In genomic region chr4:4333472-4334123, GRCm38 (mm10) we compare ENCODE assay signal across 28 mouse cellular contexts.
A peak's percentile ranks its signal among the peaks of the same experiment; 100 is the strongest.
DNase-seq lines count a peak whose midpoint lies in the region; ATAC-seq lines count a peak whose summit lies in the region.
"Had no signal": no experiment of that assay in that cellular context is flagged by ENCODE, and none has a peak within 500 bp of the region (broad histone marks: within the 10 kb centered on the region; RNA-seq: fewer than 3 reads in every experiment).

No protein-coding gene starts in this region.

- no peak overlapping the region for H3K9ac ChIP-seq in liver, embryonic 12.5 days
- no peak overlapping the region for H3K9ac ChIP-seq in liver, embryonic 11.5 days (ENCODE audit: low read depth, low read length)
- no peak overlapping the region for H3K9ac ChIP-seq in midbrain, embryonic 15.5 days
- no peak overlapping the region for H3K9ac ChIP-seq in liver, embryonic 15.5 days
- H3K9ac ChIP-seq: forebrain, embryonic 13.5 days; heart, embryonic 13.5 days; hindbrain, embryonic 12.5 days had no signal

- H3K27me3 ChIP-seq in liver, embryonic 12.5 days (replicated peaks), result no peaks in the 10 kb centered on the region
- H3K27me3 ChIP-seq in liver, embryonic 11.5 days (replicated peaks; ENCODE audit: control insufficient read depth, insufficient read depth, low read length), result no peaks in the 10 kb centered on the region
- H3K27me3 ChIP-seq in midbrain, embryonic 15.5 days (replicated peaks), result no peaks in the 10 kb centered on the region
- no peaks in the 10 kb centered on the region for H3K27me3 ChIP-seq in midbrain, embryonic 10.5 days (ENCODE audit: low read depth, poor library complexity, severe bottlenecking)
- no peaks in the 10 kb centered on the region for H3K27me3 ChIP-seq in liver, embryonic 15.5 days
- H3K27me3 ChIP-seq: CH12.LX; forebrain, embryonic 13.5 days; heart, embryonic 13.5 days; hindbrain, embryonic 12.5 days had no signal

- no peak overlapping the region for H3K4me2 ChIP-seq in liver, embryonic 12.5 days
- H3K4me2 ChIP-seq in liver, embryonic 11.5 days, result no peak overlapping the region
- H3K4me2 ChIP-seq in midbrain, embryonic 15.5 days, result no peak overlapping the region
- H3K4me2 ChIP-seq in liver, embryonic 15.5 days, result no peak overlapping the region
- H3K4me2 ChIP-seq: forebrain, embryonic 13.5 days; heart, embryonic 13.5 days; hindbrain, embryonic 12.5 days had no signal

- no peaks in the 10 kb centered on the region for H3K4me1 ChIP-seq in liver, embryonic 12.5 days
- no peaks in the 10 kb centered on the region for H3K4me1 ChIP-seq in liver, embryonic 11.5 days (replicated peaks; ENCODE audit: control insufficient read depth, insufficient read depth, low read length)
- no peaks in the 10 kb centered on the region for H3K4me1 ChIP-seq in midbrain, embryonic 15.5 days
- no peaks in the 10 kb centered on the region for H3K4me1 ChIP-seq in midbrain, embryonic 10.5 days
- H3K4me1 ChIP-seq in liver, embryonic 15.5 days (replicated peaks), result no peaks in the 10 kb centered on the region
- H3K4me1 ChIP-seq: forebrain, embryonic 10.5 days; forebrain, embryonic 13.5 days; heart, embryonic 10.5 days; heart, embryonic 13.5 days; hindbrain, embryonic 12.5 days had no signal

- no peaks in the 10 kb centered on the region for H3K36me3 ChIP-seq in liver, embryonic 12.5 days
- no peaks in the 10 kb centered on the region for H3K36me3 ChIP-seq in liver, embryonic 11.5 days (ENCODE audit: control insufficient read depth, insufficient read depth, low read length)
- no peaks in the 10 kb centered on the region for H3K36me3 ChIP-seq in midbrain, embryonic 15.5 days (replicated peaks)
- H3K36me3 ChIP-seq in midbrain, embryonic 10.5 days, result no peaks in the 10 kb centered on the region
- H3K36me3 ChIP-seq in liver, embryonic 15.5 days (replicated peaks), result no peaks in the 10 kb centered on the region
- H3K36me3 ChIP-seq: forebrain, embryonic 10.5 days; G1E; heart, embryonic 10.5 days; heart, embryonic 13.5 days; hindbrain, embryonic 12.5 days had no signal

- no peaks in the 10 kb centered on the region for H3K9me3 ChIP-seq in liver, embryonic 12.5 days (replicated peaks)
- no peaks in the 10 kb centered on the region for H3K9me3 ChIP-seq in liver, embryonic 11.5 days (ENCODE audit: control insufficient read depth, low read length)
- H3K9me3 ChIP-seq in midbrain, embryonic 15.5 days, result no peaks in the 10 kb centered on the region
- H3K9me3 ChIP-seq in midbrain, embryonic 10.5 days (replicated peaks), result no peaks in the 10 kb centered on the region
- no peaks in the 10 kb centered on the region for H3K9me3 ChIP-seq in liver, embryonic 15.5 days (replicated peaks)
- H3K9me3 ChIP-seq: forebrain, embryonic 10.5 days; forebrain, embryonic 13.5 days; G1E; heart, embryonic 10.5 days; heart, embryonic 13.5 days; hindbrain, embryonic 12.5 days had no signal

- ATAC-seq in liver, embryonic 12.5 days, result 0 out of 2 replicates have a peak, but pooled peaks have one; percentile 40
- ATAC-seq in liver, embryonic 11.5 days (replicated peaks; ENCODE audit: low FRiP score), result no peak; the same call in 1 of the 2 replicates
- 0 out of 2 replicates have a peak, but pooled peaks have one; percentile 17 for ATAC-seq in midbrain, embryonic 15.5 days (replicated peaks)
- ATAC-seq in liver, embryonic 15.5 days (ENCODE audit: insufficient read depth), result peak; percentile 28
- ATAC-seq: forebrain, embryonic 13.5 days; forebrain, embryonic 16.5 days; hindbrain, postnatal 0 days had no signal

- H3K27ac ChIP-seq in liver, embryonic 12.5 days, result no peak overlapping the region
- no peak overlapping the region for H3K27ac ChIP-seq in liver, embryonic 11.5 days (ENCODE audit: low read depth, low read length)
- H3K27ac ChIP-seq in midbrain, embryonic 15.5 days, result no peak overlapping the region
- H3K27ac ChIP-seq in midbrain, embryonic 10.5 days (replicated peaks), result no peak overlapping the region
- no peak overlapping the region for H3K27ac ChIP-seq in liver, embryonic 15.5 days (replicated peaks)
- H3K27ac ChIP-seq: forebrain, embryonic 10.5 days; forebrain, embryonic 13.5 days; heart, adult 2 months; heart, embryonic 10.5 days; heart, embryonic 13.5 days; hindbrain, embryonic 12.5 days; hindbrain, postnatal 0 days had no signal

- WGBS in liver, embryonic 12.5 days (ENCODE audit: insufficient replicate concordance), result 52% methylated on average over 4 of the region's 4 CpGs
- 65% methylated on average over 4 of the region's 4 CpGs for WGBS in liver, embryonic 11.5 days
- WGBS in midbrain, embryonic 15.5 days, result 68% methylated on average over 4 of the region's 4 CpGs
- WGBS in midbrain, embryonic 10.5 days, result 88% methylated on average over 4 of the region's 4 CpGs
- WGBS in liver, embryonic 15.5 days (ENCODE audit: insufficient replicate concordance), result 34% methylated on average over 4 of the region's 4 CpGs

- no peak overlapping the region for H3K4me3 ChIP-seq in liver, embryonic 12.5 days
- H3K4me3 ChIP-seq in liver, embryonic 11.5 days (ENCODE audit: low read depth, low read length), result no peak overlapping the region
- H3K4me3 ChIP-seq in midbrain, embryonic 15.5 days, result no peak overlapping the region
- H3K4me3 ChIP-seq in midbrain, embryonic 10.5 days, result no peak overlapping the region
- no peak overlapping the region for H3K4me3 ChIP-seq in liver, embryonic 15.5 days (replicated peaks)
- H3K4me3 ChIP-seq: forebrain, embryonic 10.5 days; forebrain, embryonic 13.5 days; heart, adult 2 months; heart, embryonic 10.5 days; heart, embryonic 13.5 days; hindbrain, embryonic 12.5 days had no signal

- DNase-seq in liver, embryonic 11.5 days (ENCODE audit: low spot score), result no peak
- no peak for DNase-seq in midbrain, embryonic 10.5 days (ENCODE audit: low spot score)
- no peak for DNase-seq in cerebellum, adult 8-10 months
- no peak for DNase-seq in heart, postnatal 4 days
- DNase-seq: adrenal gland, adult 2 months; adrenal gland, postnatal 14 days; B cell, adult 2 months; cerebellum, adult 11 months; cerebellum, adult 2 months; cerebellum, postnatal 10 days; cerebellum, postnatal 36 days; embryo, embryonic 11 days; gastrocnemius, postnatal 10 days; gastrocnemius, postnatal 36 days; heart, adult 2 months; heart, postnatal 14 days had no signal
